Mouse (Mus musculus) splenic B cell, adult 2 months (primary cell): ENCODE measurements around the gene P2rx2.

Experiments used
- DNase-seq: peaks from one replicate; pipeline ENCODE4 v3.0.0-alpha.2; 2011; ENCODE audit warnings: low read depth, low spot score
- H3K27me3 ChIP-seq: 2 replicates; pipeline ENCODE4 v1.6.1; 2012; ENCODE audit warnings: mild to moderate bottlenecking, low read length, moderate library complexity, mixed read lengths; ENCODE audit not compliant: control insufficient read depth, poor library complexity, insufficient read depth, severe bottlenecking
- H3K36me3 ChIP-seq: 2 replicates; pipeline ENCODE4 v1.6.1; 2012; ENCODE audit warnings: mild to moderate bottlenecking, low read length, moderate library complexity, mixed read lengths; ENCODE audit not compliant: control insufficient read depth, poor library complexity, insufficient read depth, severe bottlenecking

The P2rx2 gene

GRCm38 (mm10) chr5:110342648-110343284 lies at the start of gene P2rx2:
TSS of gene P2rx2 (minus strand) at chr5:110343212.
- Histone ChIP-seq H3K27me3 (no peaks in the 10 kb centered on the region; the same call in 1 of the 2 replicates), H3K36me3 (no peaks in the 10 kb centered on the region)
- peak; percentile 16 for DNase-seq

- Histone ChIP-seq H3K27me3 (no peaks in the 10 kb centered on the region), H3K36me3 (no peaks in the 10 kb centered on the region; the same call in 1 of the 2 replicates)
- DNase-seq, result no peak
Measured at GRCm38 (mm10) chr5:110392727-110393126, 49.7 kb upstream of the P2rx2 start.

DNA sequence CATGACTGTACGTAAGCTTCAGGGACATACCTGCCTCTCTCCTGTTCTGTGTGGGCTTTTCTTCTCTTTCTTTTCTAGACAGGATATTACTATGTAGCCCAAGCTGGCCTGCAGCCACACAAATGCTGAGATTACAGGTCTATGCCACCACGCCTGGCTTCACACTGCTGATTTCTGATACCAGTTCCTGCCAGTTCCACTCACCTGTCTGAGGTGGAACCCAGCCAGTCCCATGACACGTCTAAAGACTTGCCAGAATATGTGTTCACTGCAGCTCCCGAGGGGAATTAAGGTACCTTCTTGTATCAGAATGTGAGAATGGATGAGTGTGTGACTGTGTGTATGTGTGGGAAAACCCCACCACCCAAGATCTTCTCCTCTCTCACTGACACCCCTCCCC lies 47.6 kb upstream of the P2rx2 start:
- no peaks in the 10 kb centered on the region for H3K27me3 ChIP-seq
- no peaks in the 10 kb centered on the region; the same call in 1 of the 2 replicates for H3K36me3 ChIP-seq
- no peak for DNase-seq

GRCm38 (mm10) chr5:110387332-110387731 lies 44.3 kb upstream of the P2rx2 start:
- Histone ChIP-seq H3K36me3 (no peaks in the 10 kb centered on the region; the same call in 1 of the 2 replicates), H3K27me3 (no peaks in the 10 kb centered on the region)
- no peak for DNase-seq

DNA sequence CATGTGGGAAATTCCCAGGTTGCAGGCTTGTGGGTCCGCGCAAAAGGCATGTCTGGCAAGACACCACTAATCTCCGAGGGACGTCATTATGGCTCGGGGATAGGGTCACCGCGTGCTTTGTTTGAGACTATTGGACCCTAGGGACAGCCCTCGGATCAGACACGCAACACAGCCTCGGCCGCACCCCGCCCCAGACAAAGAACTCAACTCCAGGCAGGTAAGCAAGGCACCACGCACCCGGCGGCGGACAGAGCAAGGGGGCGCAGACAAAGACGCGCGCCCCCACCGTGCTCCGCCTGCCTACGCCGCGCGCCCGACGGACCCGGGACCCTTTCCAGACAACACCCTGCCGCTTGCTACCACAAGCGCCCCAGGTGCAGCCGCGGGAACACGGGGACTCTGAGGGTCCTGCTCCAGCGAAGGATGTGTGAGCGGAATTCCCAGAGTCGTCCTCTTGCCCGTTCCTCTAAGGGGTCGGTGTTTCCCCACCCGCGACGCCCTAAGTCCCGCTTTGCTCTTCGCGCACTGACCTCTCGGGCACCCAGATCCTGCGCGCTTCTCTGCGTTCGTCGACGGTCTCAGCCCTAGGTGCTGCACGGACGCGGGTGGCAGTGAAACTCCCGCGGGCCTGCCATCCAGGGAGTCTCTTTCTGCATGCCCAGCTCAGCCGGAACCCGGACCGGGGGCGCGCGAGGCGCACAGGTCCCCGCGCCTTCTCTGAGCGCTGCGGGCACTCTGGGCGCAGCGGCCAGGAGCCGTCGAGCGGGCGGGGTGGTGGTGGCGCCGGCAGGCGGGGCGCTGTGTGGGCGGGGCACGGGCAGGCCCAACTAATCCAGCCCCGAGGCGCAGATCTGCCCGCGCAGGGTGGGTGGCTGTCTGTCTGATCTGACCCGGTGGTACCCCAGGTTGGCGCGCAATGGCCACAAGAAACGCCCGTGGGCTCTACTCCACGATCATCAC lies 43.6 kb upstream of the P2rx2 start:
- H3K27me3 ChIP-seq, result no peaks in the 10 kb centered on the region
- no peaks in the 10 kb centered on the region for H3K36me3 ChIP-seq
- peak; percentile 29 for DNase-seq

DNA sequence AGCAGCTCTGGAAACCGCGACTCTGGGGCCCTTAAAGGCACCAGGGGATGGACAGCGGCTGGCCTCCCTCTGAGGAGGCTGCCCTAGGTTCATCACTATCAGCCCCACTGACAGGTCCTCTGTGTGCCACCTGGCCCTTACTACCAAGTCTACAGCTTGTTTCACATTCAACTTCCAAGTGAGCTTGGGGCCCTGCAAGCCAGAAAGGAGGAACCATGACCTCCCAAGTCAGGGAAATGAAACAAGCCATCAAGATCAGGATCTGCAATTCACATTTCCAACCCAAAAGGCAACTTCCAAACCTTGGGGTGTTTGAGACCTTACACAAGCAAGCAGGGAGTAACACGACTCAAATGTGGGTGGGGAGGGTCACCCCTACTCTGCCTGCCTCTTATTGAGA lies 42.3 kb upstream of the P2rx2 start:
- Histone ChIP-seq H3K27me3 (no peaks in the 10 kb centered on the region), H3K36me3 (no peaks in the 10 kb centered on the region)
- DNase-seq, result no peak

DNA sequence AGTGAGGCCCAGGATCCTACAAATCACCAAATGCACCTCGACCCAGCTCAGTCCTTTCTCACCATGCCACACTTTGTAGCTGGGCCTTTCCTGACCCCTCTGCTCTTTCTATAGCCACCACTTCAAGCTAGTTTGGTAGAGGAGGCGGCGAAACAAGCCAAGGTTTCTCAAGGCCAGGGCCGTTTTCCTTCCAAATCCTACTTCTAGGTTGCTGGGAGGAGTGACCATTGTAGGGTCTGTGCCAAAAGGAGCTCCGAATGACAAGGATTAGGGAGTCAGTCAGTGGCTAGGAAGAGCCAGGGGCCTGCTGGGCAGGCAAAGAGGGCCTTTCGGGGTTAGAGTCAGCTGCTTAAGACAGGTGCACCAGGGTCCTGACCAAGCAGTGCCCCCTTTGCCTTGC lies 41.5 kb upstream of the P2rx2 start:
- H3K36me3 ChIP-seq, result no peaks in the 10 kb centered on the region
- no peak for DNase-seq
- H3K27me3 ChIP-seq, result no peaks in the 10 kb centered on the region

DNA sequence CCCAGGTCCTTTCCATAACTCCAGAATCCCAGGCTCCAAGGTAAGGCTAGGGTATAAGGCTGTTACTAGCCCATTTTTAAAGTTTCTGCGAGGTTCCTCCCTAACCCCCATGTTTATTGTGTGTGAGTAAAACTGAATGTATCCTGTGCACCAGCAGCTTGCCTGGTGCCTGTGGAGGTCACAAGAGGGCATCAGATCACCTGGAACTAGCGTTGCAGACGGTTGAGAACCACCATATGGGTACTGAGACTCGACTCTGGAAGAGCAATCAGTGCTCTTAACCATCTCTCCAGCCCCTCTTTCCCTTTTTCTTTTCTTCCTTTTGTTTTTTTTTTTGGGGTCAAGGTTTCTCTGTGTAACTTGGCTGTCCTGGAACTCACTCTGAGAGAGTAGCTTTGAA lies 36.8 kb upstream of the P2rx2 start:
- DNase-seq, result no peak
- no peaks in the 10 kb centered on the region for H3K27me3 ChIP-seq
- H3K36me3 ChIP-seq, result peaks cover 2% of the 10 kb centered on the region

DNA sequence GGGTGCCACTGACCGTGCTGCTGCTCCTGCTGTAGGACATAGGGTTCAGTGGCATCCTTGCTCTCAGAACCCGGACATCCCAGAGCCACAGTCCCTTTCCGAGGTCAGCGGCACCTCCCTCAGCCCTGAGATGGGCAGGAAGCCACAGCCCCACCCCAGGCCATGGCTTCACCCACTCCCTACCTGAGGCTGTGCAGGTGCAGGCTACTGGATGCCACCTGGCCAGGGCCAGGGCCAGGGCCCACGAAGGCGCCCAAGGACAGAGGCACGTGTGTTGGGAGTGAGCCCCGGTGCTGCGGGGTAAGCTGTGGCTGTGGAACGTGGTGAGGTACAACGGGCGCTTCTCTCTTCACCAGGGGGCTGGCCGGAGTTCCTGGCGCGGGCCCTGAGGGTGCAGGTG lies 36.1 kb upstream of the P2rx2 start:
- Histone ChIP-seq H3K36me3 (peaks cover 2% of the 10 kb centered on the region), H3K27me3 (no peaks in the 10 kb centered on the region)
- DNase-seq, result no peak

GRCm38 (mm10) chr5:110378181-110378583 lies 35.2 kb upstream of the P2rx2 start:
- Histone ChIP-seq H3K36me3 (peaks cover 2% of the 10 kb centered on the region), H3K27me3 (no peaks in the 10 kb centered on the region)
- no peak for DNase-seq

- peaks cover 2% of the 10 kb centered on the region for H3K36me3 ChIP-seq
- H3K27me3 ChIP-seq, result no peaks in the 10 kb centered on the region
- peak; percentile 65 for DNase-seq
Measured at GRCm38 (mm10) chr5:110376802-110377433, 33.9 kb upstream of the P2rx2 start.

DNA sequence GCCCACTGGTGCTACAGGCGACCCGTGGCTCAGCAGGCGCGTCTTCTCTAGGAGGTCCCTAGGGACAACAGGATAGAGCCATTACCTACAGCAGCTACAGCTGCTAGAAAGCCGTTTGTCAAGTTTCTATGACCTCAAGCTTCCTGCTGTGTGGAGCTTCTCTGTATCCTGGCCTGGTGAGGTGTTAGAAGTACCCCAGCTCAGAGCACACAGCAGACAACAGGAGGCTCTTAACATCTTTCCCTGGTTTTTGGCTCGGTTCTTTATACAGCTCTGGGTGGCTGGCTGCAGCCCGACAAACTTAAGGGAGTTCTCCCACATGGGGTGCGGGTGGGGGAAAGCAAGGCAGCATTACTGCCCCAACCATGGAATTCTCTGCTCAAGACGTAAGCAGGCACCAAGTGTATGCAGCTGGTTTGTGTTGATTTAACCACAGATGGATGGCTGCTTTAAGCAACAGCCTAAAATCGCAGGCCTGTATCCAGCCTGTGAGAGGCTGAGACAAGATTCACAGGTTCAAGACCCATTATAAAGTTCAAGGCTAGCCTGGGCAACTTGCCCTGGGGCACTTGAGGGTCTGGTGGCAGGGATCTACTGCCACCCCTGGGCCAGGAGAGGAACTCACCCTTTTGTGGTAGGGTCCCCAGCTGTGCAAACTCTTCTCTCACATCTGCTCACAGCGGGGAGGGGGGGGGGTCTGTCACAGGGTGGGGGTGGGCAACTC lies 21.0 kb upstream of the P2rx2 start:
- H3K36me3 ChIP-seq, result peaks cover 4% of the 10 kb centered on the region; the same call in 1 of the 2 replicates
- DNase-seq, result no peak

DNA sequence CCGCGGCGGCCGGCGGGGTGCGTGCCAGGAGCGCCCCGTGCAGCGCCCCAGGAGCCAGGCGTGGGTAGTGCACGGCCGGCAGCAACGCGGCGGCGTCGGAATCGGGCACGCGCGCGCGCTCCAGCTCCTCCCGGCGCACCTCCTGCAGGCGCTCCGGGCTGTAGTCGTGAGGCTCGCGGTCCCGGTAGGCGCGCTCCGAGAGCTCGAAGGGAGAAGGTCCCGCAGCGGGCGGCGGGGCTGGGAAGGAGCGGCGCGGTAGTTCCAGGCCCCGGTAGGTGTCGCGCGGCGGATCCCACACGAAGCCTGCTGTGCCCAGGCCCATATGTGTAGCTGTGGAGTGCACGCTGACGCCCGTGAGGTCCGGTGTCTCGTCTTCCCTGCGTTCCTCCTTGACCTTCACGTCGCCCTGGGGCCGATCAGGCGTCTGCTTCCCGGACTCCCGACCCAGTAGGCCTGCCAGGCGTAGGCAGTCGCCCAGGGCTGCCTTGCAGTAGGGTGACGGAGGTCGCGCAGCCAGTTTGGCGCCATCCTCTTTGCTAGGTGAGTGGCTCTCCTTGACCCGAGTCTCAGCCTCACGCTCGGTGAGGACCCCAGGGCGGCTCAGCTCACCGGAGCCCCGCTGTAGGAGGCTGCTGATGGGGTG lies 20.3 kb upstream of the P2rx2 start:
- Histone ChIP-seq H3K36me3 (no peaks in the 10 kb centered on the region; the same call in 1 of the 2 replicates), H3K27me3 (no peaks in the 10 kb centered on the region)
- peak; percentile 61 for DNase-seq

More for the DNA sequence above, 21.0 kb upstream of the P2rx2 start:
- H3K27me3 ChIP-seq, result no peaks in the 10 kb centered on the region

DNA sequence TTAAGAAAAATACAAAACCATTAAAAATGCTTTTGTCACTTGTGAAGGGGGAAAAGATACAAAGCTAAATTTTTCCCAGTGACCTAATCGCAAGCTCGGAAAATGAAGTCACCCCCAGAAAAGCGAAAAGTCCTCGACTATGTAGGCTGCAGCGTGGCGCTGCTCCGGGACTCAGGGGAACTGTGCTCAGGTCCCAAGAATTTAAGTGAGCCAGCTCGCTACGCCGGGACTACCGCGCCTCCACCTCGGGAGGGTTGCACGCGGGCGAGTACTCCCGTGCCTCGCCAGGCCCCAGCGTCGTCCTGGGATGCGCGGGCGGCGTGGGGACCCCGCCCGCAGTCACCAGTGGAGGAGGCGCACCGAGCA lies 19.8 kb upstream of the P2rx2 start:
- no peak for DNase-seq
- H3K36me3 ChIP-seq, result no peaks in the 10 kb centered on the region; the same call in 1 of the 2 replicates
- no peaks in the 10 kb centered on the region for H3K27me3 ChIP-seq
